Mouse (Mus musculus) gastrocnemius, adult 2 months (tissue): ENCODE data around the gene Rap1gap2. TPM values are rescaled to one million over a fixed set of nuclear protein-coding genes. Genes with fewer than 3 reads are reported as not detected.
A peak's percentile ranks its signal among the peaks of the same experiment; 100 is the strongest.

ENCODE experiments used
- DNase-seq: peaks from one replicate; pipeline ENCODE4 v3.0.0; 2022
- H3K27ac ChIP-seq: fragments of 200-600 bp; 2 replicates; pipeline ENCODE4 v1.8.1; 2022; ENCODE audit warnings: mild to moderate bottlenecking
- H3K4me3 ChIP-seq: fragments of 200-600 bp; 2 replicates; pipeline ENCODE4 v1.8.1; 2022; ENCODE audit warnings: mild to moderate bottlenecking, moderate library complexity
- CTCF ChIP-seq: fragments of 200-600 bp; IDR thresholded peaks from 2 replicates; pipeline ENCODE4 v1.8.1; 2022; ENCODE audit warnings: antibody characterized with exemption, mild to moderate bottlenecking, moderate library complexity
- intact Hi-C: fragments of 180-260 bp; cut with DNase I; formaldehyde crosslinking; loops from one replicate; pipeline ENCODE4 v1.15.1; 2025
- total RNA-seq, 2 experiments: library from RNA; stranded (reverse); gene quantifications; 2 replicates each; pipeline ENCODE4 v1.2.3; 2021

Gene Rap1gap2
- total RNA-seq, 2 experiments from 2014 or later: 6.1 to 7.0 TPM

DNA sequence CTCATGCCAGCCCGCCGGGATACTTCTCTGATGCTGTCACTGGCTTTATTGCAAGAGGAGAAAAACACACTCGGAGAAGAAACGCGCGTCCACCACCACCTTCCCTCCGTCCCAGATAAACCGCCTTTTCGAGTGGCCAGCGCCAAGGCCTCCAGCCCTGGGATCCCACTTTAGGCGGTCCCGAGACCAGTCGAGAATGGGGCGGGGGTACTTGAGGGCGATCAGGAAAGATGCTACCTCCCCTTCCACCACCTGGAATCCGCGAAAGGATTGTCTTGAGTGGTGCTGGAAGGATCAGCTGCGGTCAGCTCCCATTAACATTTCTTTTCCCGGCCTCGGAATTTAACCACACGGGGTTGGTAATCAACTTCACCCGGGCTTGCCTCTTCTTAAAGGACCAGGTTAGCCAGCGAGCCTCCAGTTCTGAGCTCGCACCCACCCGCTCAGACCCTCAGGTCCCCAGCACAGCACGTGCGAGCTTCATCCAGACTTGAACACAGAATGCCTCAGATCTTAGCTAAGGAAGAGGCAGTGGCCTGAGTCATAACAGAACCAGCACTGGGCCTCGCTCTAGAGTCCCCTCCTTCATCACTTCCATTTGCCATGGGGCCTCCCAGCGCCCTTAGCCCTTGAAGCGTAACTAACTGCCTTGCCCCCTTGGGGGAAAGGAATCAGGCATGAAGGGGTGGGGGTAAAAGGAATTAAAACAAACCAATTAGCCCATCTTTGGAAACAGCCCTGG is 87.3 kb downstream of the Rap1gap2 start:
- no peak for DNase-seq
- H3K4me3 ChIP-seq: peak overlapping the region; percentile 86
- intact Hi-C loops: loop anchor here (5.0 kb wide), 1 partner anchor 61 kb away; no protein-coding TSS in a partner anchor
- TF ChIP-seq CTCF: no peak
- peak overlapping the region; percentile 85 for H3K27ac ChIP-seq

DNA sequence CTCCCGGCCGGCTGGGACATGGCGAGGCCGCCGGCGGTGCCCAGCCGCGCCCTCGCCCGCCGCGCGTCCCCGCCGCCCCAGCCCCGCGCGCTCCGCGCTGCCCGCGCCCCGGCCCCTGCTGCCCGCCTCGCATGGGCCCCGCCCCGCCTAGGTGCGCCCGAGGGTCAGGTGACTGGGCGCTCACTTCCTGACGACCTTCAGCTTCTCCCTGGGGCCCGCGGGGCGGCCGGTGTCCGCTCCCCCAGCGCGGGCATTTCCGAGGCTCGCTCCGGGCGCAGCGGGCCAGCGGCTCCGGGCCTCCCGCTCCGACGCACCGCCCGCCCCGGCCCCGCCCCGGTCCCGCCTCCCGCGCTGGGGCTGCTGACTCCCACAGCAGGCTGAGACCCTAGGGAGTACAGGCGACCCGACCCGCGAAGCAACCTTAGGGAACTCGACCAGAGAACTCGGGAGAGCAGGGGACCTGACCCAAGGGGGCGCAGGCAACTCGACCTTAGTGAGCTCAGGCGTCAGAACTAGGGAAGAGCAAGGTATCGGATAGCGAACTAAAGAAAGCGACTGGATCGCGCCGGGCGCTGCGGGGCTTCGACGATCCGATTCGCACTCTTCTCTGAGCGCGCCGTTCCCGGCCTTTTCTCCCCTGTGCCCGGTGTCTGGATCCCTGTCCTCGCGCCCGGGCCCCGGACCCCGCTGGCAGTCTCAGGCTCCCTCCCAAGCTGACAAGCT is 88.1 kb downstream of the Rap1gap2 start:
- H3K27ac ChIP-seq: peak overlapping the region; percentile 85
- H3K4me3 ChIP-seq: peak overlapping the region; percentile 86
- TF ChIP-seq CTCF: no peak
- DNase-seq: peak; percentile 82
- intact Hi-C loops: loop anchor here (5.0 kb wide), 1 partner anchor 60 kb away; no protein-coding TSS in a partner anchor

GRCm38 (mm10) chr11:74521981-74522486 is 88.7 kb downstream of the Rap1gap2 start:
- H3K4me3 ChIP-seq: peak overlapping the region; percentile 86
- DNase-seq: peak; percentile 63
- intact Hi-C loops: loop anchor here (5.0 kb wide), 1 partner anchor 60 kb away; no protein-coding TSS in a partner anchor
- no peak for TF ChIP-seq CTCF
- H3K27ac ChIP-seq: peak overlapping the region; percentile 85

DNA sequence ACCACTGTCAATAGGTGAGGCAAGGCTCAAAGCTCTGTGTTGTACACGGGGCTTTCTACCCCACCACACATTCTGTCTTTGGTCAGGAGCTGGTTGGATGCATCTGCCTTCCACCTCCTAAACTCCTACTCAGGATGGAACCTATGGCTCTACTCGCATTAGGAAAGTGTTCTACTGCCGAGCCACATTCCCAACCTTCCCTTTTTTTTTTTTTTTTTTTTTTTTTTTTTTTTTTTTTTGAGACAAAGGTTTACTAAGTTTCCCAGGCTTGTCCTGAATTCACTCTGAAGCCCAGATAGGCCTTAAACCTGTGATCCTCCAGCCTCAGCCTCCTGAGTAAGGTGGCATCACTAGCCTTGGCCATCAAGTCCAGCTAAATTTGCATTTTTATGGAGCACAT is 90.5 kb downstream of the Rap1gap2 start:
- TF ChIP-seq CTCF: no peak
- intact Hi-C loops: loop anchor here (5.0 kb wide), 1 partner anchor 58 kb away; no protein-coding TSS in a partner anchor
- no peak overlapping the region for H3K27ac ChIP-seq
- DNase-seq: no peak
- H3K4me3 ChIP-seq: no peak overlapping the region

- no peak overlapping the region for H3K4me3 ChIP-seq
- no peak for TF ChIP-seq CTCF
- no peak overlapping the region for H3K27ac ChIP-seq
- intact Hi-C loops: no loop called here
- no peak for DNase-seq
These were observed 94.6 kb downstream of the Rap1gap2 start for GRCm38 (mm10) chr11:74516112-74516511.

- TF ChIP-seq CTCF: no peak
- intact Hi-C loops: no loop called here
- no peak for DNase-seq
- H3K4me3 ChIP-seq: no peak overlapping the region
- no peak overlapping the region for H3K27ac ChIP-seq
These were observed 95.7 kb downstream of the Rap1gap2 start for GRCm38 (mm10) chr11:74515046-74515445.

- H3K27ac ChIP-seq: no peak overlapping the region
- no peak for DNase-seq
- TF ChIP-seq CTCF: no peak
- intact Hi-C loops: no loop called here
- H3K4me3 ChIP-seq: no peak overlapping the region
These were observed 98.1 kb downstream of the Rap1gap2 start for GRCm38 (mm10) chr11:74512595-74512994.

DNA sequence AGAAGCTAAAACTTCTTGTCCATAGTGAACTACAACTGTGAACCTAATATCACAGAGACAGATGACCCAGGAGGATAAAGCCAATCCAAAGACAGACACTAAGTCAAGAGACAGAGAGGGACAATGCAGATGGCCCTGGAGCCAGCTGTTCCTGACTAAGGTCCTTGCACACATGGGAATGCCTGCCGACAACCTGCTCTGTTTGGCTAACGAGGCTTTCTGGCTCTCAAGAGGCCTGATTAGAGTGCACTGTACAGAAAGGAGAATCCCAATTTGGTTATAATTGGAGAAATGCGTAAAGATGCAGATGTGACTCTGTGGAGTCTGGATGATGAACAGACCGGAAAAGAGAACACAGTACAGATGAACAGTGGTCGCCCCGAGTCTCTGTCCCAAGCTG is 104.4 kb downstream of the Rap1gap2 start:
- no peak overlapping the region for H3K4me3 ChIP-seq
- intact Hi-C loops: no loop called here
- TF ChIP-seq CTCF: no peak
- DNase-seq: no peak
- H3K27ac ChIP-seq: no peak overlapping the region

DNA sequence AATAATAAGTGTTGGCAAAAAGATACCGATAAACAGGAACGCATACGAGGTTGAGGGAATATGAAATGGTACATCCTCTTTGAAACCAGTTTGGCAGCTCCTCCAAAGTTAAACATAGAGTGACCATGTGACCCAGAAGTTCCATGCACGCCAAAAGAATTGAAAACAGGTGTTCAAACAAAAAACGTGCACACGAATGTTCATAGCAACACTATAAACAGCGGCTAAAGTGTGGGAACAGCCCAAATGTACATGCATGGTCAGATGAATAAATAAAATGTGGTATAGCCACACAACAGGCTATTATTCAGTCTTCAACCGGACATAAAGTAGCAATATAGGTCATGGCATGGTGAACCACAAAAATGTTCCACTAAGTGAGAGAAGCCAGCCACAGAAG is 108.2 kb downstream of the Rap1gap2 start:
- Histone ChIP-seq H3K27ac (no peak overlapping the region), H3K4me3 (no peak overlapping the region)
- TF ChIP-seq CTCF: no peak
- DNase-seq: no peak
- intact Hi-C loops: no loop called here

GRCm38 (mm10) chr11:74501989-74502388 is 108.7 kb downstream of the Rap1gap2 start:
- no peak for TF ChIP-seq CTCF
- no peak overlapping the region for H3K27ac ChIP-seq
- intact Hi-C loops: no loop called here
- H3K4me3 ChIP-seq: no peak overlapping the region
- no peak for DNase-seq

- Histone ChIP-seq H3K27ac (no peak overlapping the region), H3K4me3 (no peak overlapping the region)
- intact Hi-C loops: no loop called here
- no peak for TF ChIP-seq CTCF
- no peak for DNase-seq
These were observed 109.7 kb downstream of the Rap1gap2 start for GRCm38 (mm10) chr11:74501061-74501460.

GRCm38 (mm10) chr11:74499521-74500099 is 111.1 kb downstream of the Rap1gap2 start:
- Histone ChIP-seq H3K4me3 (no peak overlapping the region), H3K27ac (peak overlapping the region; percentile 16; the same call in 1 of the 2 replicates)
- peak; percentile 39 for DNase-seq
- intact Hi-C loops: no loop called here
- TF ChIP-seq CTCF: no peak

- H3K4me3 ChIP-seq: no peak overlapping the region
- intact Hi-C loops: no loop called here
- H3K27ac ChIP-seq: peak overlapping the region; percentile 16; the same call in 1 of the 2 replicates
- TF ChIP-seq CTCF: no peak
- no peak for DNase-seq
These were observed 111.7 kb downstream of the Rap1gap2 start for GRCm38 (mm10) chr11:74499058-74499457.
